Mouse (Mus musculus) lung, adult 2 months (tissue): Measurements from ENCODE around the gene Cog6.

Experiments used
- CTCF ChIP-seq: fragments of 200-500 bp; IDR thresholded peaks from 2 replicates; pipeline ENCODE4 v1.5.1; 2011; ENCODE audit warnings: mild to moderate bottlenecking, low read length, control low read depth; ENCODE audit not compliant: insufficient read depth
- POLR2A ChIP-seq: fragments of 200-500 bp; IDR thresholded peaks from 2 replicates; pipeline ENCODE4 v1.6.1; 2011; ENCODE audit warnings: low read depth, mild to moderate bottlenecking, control low read depth, low read length, borderline replicate concordance; ENCODE audit errors: extremely low read depth

- no peak for TF ChIP-seq POLR2A
- no peak for TF ChIP-seq CTCF
Measured at GRCm38 (mm10) chr3:53043206-53043780, 26.3 kb upstream of the Cog6 start.
